Mouse (Mus musculus) frontal cortex, adult (tissue): ENCODE data around the gene Fuk.
"Not testable (repeated sequence)": the region's sequence is repeated elsewhere in the genome, so short reads cannot be mapped to it uniquely, and the experiment has no call there.

ENCODE experiments used
- ATAC-seq: cut with Nextera tagmentation; 2 replicates; pipeline ENCODE4 v1.9.2; 2017; ENCODE audit warnings: mild to moderate bottlenecking, moderate library complexity, mixed read lengths; ENCODE audit not compliant: low TSS enrichment

Fuk gene

DNA sequence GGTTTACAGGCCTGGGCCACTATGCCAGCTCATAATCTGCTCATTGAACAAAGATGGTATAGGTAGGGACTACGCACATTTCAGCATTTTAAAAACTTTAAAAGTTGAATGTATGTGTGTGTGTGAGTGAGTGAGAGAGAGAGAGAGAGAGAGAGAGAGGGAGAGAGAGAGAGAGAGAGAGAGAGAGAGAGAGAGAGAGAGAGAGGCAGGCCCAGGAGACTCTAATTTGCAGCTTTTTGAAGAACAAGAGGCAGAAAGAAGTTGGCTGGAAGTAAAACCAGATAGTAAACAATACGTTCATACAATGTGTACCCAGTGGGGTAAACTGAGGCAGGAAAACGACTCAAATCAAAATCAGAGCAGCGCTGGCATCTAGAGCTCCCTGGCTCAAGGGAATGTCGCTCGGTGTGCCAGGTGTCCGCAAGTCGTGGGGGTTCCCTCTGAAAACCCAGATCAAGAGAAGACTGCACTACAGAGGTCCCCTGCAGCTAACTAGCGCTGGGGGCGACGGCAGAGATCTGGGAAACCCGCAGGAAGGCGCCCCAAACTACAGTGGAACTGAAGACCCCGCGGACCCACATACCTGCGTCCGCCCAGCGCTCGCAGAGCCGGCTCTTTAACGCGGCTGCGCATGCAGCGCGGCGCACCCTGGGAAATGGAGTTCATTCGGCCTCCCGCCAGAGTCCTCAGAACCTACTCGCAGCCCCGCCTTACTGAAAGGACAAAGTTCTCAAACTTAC is at the start of gene Fuk:
Fuk (minus strand) TSS at position 650 of the 740 bp plus-strand sequence.
- peak; percentile 95 for ATAC-seq

DNA sequence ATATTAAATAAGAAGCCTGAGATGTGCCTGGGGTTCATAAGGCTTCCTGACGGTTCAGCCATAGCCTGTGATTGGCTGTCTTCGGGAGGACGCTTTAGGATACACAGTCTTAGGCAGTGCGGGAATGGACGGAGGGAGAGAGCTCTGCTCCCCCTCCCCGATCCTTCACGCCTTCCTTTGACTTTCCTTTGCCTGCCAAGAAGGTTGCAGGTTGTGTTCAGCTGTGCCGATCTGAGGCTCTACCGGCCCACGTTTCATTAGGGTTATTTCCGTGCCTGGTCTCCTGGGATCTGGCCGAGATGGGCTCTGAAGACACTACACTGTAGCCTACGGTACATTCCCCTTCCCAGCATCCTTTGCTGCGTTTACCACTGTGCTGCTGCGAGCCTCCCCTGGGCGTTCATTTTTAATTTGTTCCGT is 47.8 kb upstream of the Fuk start:
- peak; percentile 86 for ATAC-seq

DNA sequence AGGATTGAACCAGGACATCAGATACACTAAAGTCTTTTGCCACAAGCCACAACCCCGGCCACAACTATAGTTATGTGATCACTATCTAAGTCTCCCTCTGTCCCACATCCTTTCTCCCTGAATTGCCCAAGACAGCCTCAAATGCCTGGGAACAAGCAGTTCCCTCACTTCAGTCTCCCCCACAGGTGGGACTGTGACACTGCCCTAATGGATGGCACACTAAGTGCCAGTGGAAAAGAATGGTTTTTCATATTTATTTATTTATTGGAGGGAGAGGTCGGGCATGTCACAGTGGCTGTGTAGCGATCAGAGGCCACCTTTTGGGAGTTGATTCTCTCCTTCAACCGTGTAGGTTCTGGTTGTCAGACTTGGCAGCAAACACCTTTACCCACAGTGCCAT is 43.4 kb upstream of the Fuk start:
- ATAC-seq, result no peak

DNA sequence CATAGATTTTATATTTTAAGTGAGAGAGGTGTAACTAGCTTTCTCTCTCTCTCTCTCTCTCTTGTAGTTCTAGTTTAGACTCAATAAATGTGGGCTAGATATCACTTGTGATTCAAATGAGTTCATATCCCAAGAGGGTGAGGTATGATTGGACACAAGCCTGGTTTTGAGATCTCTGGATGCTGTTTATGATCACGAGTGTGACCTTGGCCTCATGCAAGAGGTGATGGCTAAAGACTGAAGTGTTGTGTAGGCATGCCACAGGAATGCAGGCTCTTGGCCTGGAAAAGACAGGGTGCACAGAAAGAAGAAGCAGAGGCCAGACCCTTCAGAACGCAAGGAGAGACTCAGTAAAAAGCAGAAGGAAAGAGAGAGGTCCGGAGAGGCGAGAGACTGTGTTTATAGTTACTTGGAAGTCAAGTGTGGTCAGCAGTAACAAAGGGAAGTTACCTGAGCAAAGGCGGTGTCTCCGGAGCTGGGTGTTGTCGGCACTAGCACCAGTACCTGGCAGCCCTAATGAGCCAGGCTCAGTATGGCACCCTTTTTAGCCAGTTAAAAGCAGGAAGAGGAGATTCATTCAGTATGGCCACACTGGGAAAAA is 42.1 kb upstream of the Fuk start:
- ATAC-seq, result no peak

DNA sequence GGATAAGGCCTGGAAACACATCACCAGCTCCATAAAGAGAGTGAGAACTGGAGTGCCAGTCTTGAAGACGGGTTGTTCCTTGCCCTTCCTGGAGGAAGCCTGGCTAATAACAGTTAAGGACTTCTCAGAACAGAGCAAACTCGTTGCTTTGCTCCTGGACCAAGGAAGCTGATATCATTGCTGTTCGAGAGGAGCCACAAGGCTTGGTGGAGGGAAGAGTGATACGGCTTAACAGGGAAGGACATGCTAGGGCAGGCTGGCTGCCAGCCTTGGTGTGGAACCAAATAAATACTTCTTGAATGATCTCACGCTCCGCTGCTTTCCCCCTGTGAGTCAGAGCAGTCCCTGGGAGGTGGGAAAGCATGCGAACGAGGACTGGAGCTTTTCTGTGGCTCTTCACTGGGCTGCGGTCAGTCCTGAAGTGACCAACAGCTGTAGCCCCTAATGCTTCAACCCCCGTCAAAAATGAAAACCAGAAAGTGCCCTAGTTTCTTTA is 39.2 kb upstream of the Fuk start:
- no peak for ATAC-seq

DNA sequence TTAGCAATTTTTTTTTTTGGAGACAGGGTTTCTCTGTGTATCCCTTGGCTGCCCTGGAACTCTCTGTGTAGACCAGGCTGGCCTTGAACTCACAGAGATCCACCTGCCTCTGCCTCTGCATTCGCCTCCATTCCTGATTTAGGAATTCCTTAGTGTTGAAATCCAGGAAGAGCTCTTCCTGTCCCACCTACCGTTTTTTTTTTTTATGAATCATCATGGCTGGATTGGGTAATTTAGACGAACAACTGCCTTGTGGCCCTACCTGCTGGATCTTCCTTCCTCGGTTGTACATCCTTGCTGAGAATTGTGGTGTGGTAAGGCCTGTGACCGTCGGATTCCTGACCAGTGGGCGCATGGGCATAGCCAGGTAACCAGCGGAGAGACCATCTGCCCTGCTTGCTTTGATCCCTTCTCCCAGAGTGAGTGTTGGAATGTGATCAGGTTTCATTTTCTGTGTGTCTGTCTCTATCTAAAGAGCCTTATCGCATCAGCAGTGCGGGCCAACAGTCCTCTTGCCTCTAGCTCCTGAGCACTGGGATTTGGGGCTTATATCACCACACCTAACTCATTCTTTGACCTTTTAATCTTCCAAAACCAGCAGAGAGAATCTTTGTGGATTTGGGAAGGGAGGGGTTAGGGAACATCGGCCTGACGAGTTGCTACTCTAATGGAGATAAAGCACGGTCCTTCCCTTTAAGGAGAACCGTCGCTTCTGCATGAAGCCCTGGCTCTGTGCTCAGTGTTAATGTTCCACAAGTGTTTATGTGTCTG is 38.6 kb upstream of the Fuk start:
- no peak for ATAC-seq

DNA sequence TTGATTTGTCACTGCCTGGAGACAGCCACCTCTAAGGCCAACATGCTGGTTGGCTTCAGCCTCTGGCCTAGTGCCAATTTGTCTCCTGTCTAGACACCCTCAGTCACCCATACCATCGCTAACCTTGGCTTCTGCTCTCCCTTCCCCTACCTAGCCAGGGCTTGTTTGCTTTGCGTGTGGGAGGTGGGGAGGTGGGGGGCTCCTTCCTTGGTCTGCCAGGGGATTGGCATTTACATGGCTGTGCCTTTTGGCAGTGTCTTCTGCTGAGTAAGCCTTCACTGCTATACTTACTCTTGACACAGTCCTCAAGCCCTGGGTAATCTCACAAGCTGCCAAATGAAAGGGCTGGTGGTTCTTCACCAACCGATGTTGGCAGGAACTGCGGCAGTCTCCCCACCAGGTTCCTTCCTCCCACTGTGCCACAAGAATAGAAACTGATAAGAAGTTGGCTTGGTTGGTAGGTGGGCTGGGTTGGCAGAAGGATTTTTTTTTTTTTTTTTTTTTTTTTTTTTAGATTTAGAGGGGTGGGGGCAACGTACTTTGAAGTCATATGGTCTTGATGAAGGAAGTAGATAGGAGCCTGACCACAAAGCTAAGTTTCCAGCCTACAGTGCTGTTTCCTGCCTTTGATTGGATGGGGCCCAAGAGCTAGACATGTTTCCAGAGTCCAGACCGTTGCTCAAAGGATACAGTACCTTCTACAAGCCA is 36.7 kb upstream of the Fuk start:
- peak; percentile 78 for ATAC-seq

DNA sequence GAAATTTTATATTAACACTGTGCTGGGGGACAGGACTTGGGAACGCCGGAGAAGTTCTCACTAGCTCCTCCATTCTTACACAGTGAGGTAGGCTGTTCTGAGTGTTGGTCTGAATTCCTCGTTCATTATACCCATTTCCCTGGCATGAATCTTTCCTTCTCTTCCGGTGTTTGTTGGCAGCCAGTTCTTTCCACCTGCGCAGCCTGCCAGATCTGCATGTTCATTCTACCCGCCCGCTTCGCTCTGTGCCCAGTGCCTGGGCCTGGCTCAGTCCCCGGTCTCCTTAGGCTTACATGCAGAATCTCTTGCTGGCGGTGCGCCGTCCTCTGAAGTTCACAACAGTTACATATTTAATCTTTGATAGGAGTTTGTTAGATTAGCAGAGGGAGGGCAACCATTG is 33.9 kb upstream of the Fuk start:
- peak; percentile 66 for ATAC-seq

DNA sequence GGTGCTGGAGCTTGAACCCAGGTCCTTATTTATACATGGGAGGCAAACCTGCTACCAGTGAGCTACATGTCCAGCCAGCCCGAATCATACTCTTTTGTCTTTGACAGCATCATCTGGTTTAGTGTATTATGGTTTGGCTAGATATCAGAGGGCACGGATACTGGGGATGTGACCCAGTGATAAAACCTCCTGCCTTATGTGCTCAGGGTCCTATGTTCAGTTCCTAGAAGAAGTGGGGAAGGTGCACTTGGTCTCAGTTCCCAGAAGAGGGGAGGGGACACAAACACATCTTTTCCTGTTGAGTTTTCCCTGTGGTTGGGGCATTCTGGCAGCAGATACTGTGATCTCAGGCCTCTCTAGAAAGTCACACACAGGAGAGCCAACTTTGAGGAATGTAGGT is 31.0 kb upstream of the Fuk start:
- no peak for ATAC-seq

DNA sequence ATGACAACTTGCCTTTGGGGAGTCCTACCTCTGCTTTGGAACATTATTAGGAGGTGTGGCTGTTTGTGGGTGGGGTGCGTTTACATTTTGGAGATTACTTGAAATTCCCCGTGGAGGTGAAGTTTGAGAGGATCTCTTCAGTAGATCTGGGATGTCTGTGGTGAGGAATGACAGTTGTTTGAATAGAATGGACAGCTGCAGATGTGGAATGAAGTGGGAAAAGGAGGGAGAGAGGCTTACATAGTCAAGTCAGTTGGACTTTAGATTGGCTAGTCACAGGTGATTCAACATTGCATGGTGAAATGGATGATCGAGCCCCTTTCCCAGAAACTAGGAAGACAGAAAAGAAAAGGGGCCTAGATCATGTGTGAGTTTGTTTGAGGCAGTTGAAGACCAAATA is 30.2 kb upstream of the Fuk start:
- no peak for ATAC-seq

DNA sequence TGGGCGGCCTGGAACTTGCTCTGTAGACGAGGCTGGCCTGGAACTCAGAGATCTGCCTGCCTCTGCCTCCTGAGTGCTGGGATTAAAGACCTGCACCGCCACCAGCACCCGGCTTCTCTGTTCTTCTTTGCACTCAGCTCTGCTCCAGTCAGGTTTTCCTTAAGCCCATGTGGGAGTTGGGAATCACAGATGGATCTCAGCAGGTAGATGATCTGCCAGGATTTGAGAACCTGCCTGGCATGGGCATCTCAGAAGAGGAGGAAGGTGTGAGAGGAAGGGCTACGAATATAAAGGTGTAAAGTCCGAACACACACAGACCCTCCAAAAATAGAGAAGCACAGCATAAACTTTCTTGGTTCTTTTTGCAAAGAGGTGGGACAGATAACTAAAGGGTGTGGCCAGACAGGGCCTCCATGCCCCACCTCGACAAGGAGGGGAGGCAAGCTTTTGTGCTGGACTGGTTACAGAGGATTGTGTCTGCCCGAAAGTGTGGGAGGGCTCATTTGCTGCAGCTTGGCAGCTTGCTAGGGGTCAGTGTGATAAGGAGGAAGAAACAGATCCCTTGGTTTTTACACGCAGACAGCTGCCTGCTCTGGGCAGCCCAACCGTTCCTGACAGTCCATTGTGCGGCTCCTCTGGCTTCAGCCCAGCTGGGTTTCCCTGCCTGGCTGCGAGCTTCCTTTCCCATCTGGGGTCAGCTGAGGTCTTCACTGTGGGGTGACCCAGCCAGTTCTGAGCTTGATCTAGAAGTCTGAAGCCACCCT is 29.1 kb upstream of the Fuk start:
- ATAC-seq, result no peak; the same call in 1 of the 2 replicates

DNA sequence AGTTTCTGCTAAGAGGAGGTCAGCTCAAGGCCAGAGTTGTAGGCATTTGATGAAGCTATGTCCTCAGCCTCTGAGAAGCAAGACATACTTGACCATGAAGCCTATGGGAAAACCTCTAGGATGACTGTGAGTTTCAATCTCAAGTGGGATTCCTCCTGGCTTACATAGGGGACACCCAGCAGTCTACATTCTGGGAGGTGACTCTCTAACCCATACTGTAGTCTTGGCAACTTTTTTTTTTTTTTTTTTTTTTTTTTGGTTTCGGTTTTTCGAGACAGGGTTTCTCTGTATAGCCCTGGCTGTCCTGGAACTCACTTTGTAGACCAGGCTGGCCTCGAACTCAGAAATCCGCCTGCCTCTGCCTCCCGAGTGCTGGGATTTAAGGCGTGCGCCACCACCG is 27.4 kb upstream of the Fuk start:
- not testable (repeated sequence) for ATAC-seq

DNA sequence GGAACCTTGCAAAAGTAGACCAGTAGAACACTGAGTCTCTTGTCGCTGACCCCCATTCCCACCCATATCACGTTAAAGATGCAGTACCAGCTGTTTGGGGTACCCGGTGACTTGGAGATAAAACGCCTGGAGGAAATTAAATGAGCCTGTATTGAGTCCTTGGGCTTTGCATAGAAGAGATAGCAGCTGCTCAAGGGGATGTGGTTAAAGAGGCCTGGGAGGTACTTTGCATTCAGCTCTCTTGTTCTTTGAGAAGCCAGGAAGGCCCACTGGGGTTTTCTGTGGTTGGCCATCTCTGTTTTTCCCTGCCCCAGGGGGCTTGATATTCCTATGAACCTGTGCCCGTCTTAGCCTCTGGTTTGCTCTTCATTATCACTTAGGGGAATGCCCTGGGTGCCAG is 26.8 kb upstream of the Fuk start:
- ATAC-seq, result no peak

DNA sequence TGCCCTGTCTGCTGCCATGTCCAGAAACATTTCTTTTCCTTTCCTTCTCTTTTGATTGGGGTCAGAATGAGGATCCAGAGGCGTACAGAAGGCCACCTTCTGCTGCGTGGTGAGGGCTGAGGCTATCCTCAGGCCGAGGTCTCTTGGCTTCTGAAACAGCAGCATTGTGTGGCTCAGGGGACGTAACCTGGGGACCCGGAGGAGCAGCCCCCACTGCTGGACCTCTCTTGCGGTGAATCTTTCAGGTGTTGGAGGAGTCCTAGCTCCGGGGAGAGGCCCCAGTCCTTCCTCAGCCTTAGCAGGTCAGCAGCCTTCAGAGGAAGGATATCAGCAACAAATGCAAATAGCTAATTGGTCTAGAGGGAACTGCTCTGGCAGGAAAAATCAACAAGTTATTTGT is 26.1 kb upstream of the Fuk start:
- ATAC-seq, result no peak

DNA sequence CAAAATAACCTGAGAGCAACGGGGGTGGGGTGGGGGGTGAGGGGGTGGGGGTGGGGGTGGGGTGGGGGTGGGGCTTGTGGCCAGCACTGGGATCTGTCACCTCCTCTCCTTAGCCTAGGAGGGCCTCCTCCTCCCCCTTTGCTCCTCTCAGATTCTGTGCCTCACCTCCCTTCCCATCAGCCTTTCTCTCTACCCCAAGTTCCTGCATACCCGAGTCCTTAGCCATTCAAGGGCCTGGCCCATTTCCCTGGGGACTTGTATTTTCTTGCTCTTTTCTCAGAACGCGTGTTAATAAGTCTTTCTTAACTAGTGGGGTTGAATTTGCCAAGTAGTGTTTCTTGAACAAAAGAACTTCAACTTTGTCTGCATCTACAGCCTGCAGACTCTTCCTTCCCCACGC is 24.4 kb upstream of the Fuk start:
- no peak for ATAC-seq

DNA sequence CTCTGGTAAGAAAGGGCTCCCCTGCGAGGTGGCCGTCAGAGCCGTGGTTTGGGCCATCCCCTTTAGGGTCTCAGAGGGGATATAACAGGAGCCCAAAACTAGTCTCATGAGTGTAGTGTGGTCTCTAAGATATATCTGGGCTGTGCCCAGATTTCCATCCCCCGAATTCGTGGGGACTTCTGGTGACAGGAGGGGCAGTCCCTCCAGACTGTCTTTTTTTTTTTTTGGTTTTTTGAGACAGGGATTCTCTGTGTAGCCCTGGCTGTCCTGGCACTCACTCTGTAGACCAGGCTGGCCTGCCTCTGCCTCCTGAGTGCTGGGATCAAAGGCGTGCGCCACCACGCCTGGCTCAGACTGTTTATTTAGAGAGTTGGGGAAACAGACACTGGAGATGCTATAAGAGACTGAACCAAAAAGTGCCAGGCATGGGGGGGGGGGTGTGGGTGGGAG is 23.4 kb upstream of the Fuk start:
- ATAC-seq, result no peak

DNA sequence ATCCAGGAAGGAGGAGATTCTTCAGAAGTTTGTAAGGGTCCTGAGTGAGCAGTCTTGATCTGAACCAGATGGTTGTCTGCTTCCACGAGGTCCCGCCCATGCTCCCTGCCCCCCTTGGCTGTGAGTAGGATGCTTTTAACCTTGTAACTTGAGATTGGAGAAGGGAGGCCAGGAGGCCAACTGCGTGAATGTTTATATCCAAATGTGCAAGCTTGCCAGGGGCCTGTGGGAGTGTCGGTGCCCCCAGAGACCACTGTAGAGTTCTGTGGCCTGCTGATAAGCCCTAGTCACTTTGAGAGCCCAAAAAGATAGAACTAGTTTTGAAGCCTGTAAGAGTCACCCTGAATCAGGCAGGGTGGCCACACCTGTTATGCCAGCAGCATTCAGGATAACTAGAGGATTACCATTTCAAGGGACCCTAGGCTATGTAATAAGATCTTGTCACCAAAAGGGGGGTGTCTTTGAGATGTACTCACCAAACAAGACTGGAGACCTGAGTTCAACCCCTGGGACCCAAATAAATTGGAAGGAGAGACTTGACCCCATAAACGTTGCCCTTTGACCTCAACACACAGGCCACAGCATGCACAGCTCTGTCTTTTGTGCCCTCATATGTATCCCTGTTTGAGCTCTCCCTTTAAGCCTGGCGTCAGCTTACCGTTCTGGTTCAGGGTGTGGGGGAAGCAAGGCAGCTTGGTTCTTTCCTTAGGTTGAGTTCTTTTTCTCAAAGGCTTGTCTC is 19.4 kb upstream of the Fuk start:
- ATAC-seq, result no peak

DNA sequence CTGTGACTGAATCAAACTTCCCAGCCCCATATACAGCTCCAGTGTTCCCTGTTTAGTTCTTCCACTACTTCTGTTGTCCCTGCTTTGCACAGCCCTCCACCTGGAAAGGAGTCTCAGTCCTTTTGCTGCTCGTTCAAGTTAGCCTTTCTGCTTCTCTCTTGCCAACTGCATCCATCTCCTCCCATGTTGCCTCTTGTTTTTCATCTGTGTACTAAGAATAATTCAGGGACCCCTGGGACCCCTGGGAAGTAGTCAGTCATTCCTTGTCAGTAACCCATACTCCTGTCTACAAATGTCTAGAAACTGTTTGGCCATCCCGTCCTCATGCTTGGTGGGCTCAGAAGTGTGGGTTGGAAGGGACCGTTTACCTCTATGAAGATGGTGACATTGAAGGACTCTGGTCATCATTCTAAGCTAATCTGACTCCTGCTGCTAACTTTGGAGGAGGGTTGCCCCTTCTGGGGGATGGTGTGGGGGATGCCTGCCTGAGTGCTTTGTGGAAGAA is 18.5 kb upstream of the Fuk start:
- ATAC-seq, result no peak

DNA sequence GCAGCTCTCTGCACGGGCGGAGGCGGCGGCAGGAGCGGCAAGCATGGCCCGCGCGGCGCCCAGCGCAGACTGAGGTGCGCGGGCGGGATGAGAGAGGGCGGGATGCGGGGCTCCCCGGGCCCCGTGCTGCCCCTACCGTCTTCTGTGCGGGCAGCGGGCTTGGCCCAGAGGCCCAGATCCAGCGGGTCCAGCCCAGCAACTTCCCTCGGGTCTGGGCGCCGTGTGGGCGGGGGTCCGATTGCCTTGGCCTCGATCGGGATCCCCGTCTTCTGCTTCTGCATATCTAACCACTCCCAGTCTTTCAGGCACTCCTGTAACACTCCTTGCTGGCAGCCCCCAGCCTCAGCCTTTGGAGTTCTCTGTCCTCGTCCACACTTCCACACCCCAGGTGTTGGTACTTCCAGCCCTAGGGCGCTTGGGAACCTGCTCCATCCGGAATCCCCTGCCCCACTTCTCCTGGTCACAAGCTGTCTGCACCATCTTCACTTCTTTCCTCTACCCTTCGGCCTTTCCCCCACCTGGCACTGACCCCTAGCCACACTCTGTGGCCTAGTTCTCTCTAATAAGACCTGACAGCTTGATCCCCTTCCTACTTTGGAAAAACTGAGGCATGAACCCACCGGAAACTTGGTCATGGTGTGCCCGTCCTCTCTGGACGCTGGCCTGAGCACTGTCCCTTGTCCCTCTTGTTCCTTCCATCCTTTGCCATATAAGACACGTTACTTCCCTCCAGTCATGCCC is 17.9 kb upstream of the Fuk start:
- peak; percentile 19; the same call in 1 of the 2 replicates for ATAC-seq
